Mouse (Mus musculus) brain, embryonic 14.5 days (tissue): Measurements from ENCODE around the gene Pacrg. TPM values are rescaled to one million over a fixed set of nuclear protein-coding genes. Genes with fewer than 3 reads are reported as not detected.

Source experiments
- DNase-seq: peaks from one replicate; pipeline ENCODE4 v3.0.0-alpha.2; 2011; ENCODE audit warnings: low read depth
- CTCF ChIP-seq: fragments of 200-500 bp; IDR thresholded peaks from 2 replicates; pipeline ENCODE4 v1.5.1; 2012; ENCODE audit warnings: inconsistent platforms, mild to moderate bottlenecking, moderate library complexity, borderline replicate concordance; ENCODE audit not compliant: insufficient read depth, insufficient read length; ENCODE audit errors: extremely low read depth
- POLR2A ChIP-seq: fragments of 200-500 bp; IDR thresholded peaks from 2 replicates; pipeline ENCODE4 v1.6.1; 2012; ENCODE audit warnings: mild to moderate bottlenecking, inconsistent platforms, borderline replicate concordance; ENCODE audit not compliant: poor library complexity, insufficient read depth, insufficient read length, severe bottlenecking; ENCODE audit errors: extremely low read depth
- polyA plus RNA-seq: library from polyadenylated mRNA; depleted of rRNA; stranded (reverse); fragments of >200 nt; gene quantifications from 2 replicates; pipeline ENCODE4 v1.2.3, GENCODE M21; 2012

The Pacrg gene
- polyA plus RNA-seq, 1 experiment: 9.8 TPM

- TF ChIP-seq CTCF (no peak), POLR2A (no peak)
- peak; percentile 51 for DNase-seq
Measured at GRCm38 (mm10) chr17:10397336-10397735, 442.8 kb downstream of the Pacrg start.

DNA sequence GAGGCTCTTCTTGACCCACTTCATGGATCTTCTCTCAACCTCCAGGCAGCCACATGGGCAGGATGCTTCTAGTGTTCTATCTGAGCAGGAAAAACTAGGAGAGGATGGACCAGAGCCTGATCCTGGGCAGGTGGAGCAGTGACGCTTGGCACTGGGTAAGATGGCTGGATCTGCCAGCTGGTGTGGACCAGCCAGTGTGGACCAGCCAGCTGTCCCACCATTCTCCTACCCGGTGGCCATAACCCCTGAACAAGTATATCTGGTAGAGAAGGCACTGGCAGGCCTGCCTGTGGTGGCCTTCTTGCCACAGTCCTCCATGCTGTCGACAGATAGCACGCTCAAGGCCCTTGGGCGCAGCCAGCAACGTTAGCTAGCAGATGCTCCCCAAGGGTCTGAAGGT lies 443.2 kb downstream of the Pacrg start:
- TF ChIP-seq CTCF: no peak

DNA sequence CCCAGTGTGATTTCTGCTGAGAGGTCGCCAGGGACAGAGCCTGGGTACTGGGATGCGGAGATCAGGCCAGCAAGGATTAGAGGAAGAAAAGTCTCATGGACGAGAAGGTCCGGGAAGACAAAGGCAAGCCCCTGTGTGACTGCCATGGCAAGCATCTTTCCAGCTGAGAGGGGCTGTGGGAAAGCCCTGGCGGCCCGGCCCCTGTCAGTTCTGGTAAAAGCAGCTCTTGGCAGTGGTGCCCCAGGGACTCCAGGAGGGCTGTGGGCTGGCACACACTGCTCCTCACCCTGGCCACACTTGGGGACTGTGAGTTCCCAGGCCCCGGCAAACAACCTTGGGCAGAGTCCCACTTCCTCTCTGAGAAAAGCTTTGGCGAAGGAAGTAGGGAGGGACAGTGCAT lies 445.3 kb downstream of the Pacrg start:
- peak; percentile 80 for DNase-seq
- TF ChIP-seq POLR2A: no peak
- TF ChIP-seq CTCF: no peak

More for the DNA sequence above, 443.2 kb downstream of the Pacrg start:
- DNase-seq: no peak

- TF ChIP-seq CTCF: no peak
- no peak for TF ChIP-seq POLR2A
Measured at GRCm38 (mm10) chr17:10393766-10394165, 446.3 kb downstream of the Pacrg start.

DNA sequence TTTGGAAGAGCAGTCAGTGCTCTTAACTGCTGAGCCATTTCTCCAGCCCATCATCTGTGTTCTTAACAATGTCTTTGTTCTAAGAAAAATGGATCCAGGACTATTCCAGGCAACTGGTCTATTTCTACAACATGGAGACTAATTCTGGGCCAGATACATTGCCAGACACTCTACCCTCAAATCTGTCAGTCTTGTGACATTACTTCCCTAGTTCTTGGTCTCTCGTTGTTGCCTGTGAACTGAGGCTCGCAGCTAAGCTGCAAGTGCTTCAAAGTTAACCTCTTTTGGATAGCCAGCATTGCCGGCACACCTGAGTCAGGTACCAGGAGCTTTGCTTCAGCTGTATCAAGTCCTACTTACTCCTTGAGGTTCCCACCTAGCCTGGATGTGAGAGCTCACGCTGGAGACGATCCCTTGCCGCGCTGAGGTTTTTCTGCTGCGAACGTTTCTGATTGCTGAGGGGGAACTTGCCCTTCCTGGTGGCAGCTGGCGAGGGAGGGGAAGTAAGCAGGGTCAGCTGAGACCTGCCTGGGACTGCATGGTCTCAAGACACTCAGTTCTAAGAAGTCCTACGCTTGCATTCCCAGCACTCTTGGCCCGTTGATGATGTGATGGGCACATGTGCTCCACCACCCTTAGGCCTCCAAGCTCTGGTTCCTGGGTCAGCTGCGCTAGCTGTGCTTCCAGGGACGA lies 447.6 kb downstream of the Pacrg start:
- TF ChIP-seq POLR2A (no peak), CTCF (no peak)
- no peak for DNase-seq

More at GRCm38 (mm10) chr17:10393766-10394165, 446.3 kb downstream of the Pacrg start:
- no peak for DNase-seq

DNA sequence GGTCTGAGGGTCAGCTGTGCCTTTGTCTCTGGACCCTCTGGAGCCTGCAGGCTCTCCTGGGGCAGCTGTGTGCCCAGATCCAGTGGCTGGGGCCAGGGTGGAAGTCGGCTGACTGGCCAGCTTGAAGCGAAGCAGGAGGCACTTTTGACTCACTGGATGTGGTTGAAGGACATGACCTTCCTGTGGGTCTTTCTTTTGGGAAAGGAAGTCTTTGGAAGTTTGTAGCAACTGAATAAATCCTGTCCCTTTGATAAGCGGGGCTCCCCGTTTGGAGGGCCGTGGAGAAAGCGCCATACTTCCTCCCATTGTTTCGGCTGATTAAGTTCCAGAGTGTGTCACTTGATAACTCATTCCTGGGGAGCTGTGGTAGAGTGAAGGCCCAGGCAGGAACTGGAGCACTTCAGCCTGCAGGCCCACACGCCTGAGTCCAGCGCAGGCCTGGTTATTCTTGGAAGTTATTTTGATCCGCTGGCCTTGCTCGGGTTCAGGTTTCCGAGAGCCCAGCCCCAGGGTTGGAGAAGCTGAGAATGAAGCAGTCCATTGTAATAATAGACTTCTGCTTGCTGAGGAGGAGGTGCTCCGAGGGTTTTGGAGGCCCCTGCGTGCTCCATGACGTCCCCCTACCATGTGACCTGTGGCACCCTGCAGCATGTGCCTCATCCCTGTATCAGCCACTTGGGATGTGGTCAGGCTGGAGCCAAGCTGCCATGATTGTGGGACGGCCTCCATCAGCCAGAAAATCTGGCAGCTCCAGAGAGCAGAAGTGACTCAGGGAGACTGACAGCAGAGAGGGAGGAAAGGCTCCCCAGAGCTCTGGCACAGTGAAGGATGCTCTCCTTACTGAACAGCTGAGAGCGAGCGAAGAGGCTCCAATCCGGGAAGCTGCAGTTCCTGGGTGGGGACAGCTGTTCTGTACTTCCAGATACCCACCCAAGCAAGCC lies 449.6 kb downstream of the Pacrg start:
- TF ChIP-seq POLR2A (no peak), CTCF (no peak)
- peak; percentile 70 for DNase-seq

DNA sequence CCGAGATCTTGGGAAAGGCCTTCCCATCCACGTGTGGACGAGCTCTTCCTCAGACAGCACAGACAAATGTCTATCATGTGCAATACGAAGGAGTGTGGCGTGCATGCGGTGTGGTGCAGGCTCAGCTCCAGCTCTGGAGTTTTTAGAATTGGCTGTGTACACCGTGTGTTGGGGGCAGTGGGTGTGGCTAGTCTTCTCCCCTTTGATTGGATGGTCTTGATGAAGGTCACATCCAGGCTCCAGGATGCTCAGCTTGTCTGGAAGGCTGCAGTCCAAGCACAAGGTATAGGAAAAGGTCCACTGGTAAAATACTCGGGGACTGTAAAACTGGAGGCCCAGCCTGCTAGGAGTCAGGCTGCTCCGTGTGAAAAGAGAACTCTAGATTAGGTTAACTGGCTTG lies 450.4 kb downstream of the Pacrg start:
- no peak for DNase-seq
- no peak for TF ChIP-seq POLR2A
- TF ChIP-seq CTCF: no peak

DNA sequence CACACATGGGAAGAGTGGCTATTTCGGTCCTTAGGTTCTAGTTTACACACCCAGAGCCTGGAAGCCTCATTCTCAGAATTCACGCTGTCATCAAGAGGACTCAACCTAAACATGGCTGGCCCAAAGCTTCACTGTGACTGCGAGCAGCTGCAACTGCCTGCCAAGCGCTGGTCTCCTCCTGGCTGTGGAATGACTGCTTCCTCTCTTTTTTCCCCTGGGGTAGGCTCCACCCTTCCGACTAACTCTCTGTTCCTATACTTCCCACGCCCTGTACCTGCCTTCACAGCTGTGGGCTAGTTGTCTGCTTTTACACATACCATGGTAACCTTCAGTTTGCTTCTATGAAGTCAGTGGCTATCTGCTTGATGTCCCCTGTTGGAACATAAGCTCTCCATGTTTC lies 453.6 kb downstream of the Pacrg start:
- TF ChIP-seq CTCF (no peak), POLR2A (no peak)

GRCm38 (mm10) chr17:10383406-10383805 lies 456.7 kb downstream of the Pacrg start:
- DNase-seq: no peak
- TF ChIP-seq POLR2A (no peak), CTCF (no peak)

More for the DNA sequence above, 453.6 kb downstream of the Pacrg start:
- no peak for DNase-seq

DNA sequence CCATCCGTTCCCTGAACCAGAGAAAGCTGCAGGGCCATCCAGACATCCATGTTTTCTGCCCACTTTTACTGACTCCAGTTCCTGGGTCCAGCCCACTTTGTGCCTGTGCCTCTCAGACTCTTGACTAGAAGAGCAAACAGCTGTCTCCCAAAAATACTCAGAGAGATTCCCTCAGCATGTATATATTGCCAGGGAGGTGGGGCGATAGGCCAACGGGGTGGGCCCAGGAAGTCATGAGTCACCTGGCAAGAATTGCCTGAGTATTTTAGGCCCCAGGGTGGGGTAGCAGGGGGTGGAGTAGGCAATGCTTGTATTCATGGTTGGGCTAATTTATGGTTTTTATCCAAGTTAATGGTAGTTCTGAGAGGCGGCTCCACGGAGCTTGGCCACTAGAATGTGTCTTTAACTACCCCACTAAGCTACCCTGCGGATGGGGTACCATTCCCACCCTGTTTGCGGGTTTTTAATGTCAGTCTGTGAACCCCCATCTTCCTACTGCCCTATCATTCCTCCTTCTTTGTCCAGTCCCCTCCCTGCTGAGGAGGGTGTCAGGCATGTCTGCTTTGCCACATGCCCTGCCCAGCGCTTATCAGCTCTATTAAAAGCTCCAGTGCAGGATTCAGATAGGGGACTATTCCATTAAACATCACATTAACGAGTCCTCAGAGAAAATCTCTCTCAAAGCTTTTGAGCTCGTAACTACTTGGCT lies 461.5 kb downstream of the Pacrg start:
- DNase-seq: no peak
- no peak for TF ChIP-seq POLR2A
- TF ChIP-seq CTCF: no peak

GRCm38 (mm10) chr17:10377606-10378005 lies 462.5 kb downstream of the Pacrg start:
- TF ChIP-seq CTCF: no peak
- no peak for TF ChIP-seq POLR2A
- DNase-seq: no peak

DNA sequence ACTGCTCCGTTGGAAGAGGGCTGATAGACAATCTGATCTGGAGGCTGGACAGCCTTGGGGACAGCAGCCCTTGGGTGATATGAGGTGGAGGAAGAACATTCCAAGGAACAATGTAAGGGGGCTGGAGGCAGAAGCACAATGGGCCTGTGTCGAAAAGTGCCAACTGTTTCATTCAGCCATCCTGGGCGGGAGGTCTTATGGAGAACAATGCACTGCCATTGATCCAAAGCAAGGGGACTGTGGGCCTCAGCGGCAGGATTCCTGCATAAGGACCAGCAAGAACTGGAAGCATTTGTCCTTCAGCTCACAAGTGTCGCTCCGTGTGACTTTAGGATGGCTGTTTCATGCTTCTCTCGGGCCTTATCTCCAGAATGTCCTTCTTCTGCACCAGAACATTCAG lies 465.8 kb downstream of the Pacrg start:
- DNase-seq: peak; percentile 48
- TF ChIP-seq POLR2A (no peak), CTCF (no peak)
